Mouse (Mus musculus) embryonic facial prominence, embryonic 11.5 days (tissue): ENCODE results near the gene Hist1h4k. TPM values are rescaled to one million over a fixed set of nuclear protein-coding genes. Genes with fewer than 3 reads are reported as not detected.
"Not testable (repeated sequence)": the region's sequence is repeated elsewhere in the genome, so short reads cannot be mapped to it uniquely, and the experiment has no call there.

ENCODE experiments used
- ATAC-seq: fragments of 200-750 bp; cut with Nextera tagmentation; replicated peaks from 2 replicates; pipeline ENCODE4 v1.8.0; 2017; ENCODE audit warnings: low read depth; ENCODE audit not compliant: insufficient number of reproducible peaks, low FRiP score, low TSS enrichment
- DNase-seq: peaks from one replicate; pipeline ENCODE4 v3.0.0-alpha.2; 2015; ENCODE audit warnings: low spot score
- H3K27ac ChIP-seq: fragments of 300-500 bp; sonication (generic); replicated peaks from 2 replicates; pipeline ENCODE4 v1.5.1; 2014; ENCODE audit warnings: mild to moderate bottlenecking, low read depth, low read length, control low read depth
- H3K27me3 ChIP-seq: fragments of 300-500 bp; sonication (generic); 2 replicates; pipeline ENCODE4 v1.6.1; 2014; ENCODE audit warnings: mild to moderate bottlenecking, low read length, moderate library complexity, mixed read lengths; ENCODE audit not compliant: control insufficient read depth, insufficient read depth
- H3K36me3 ChIP-seq: fragments of 300-500 bp; sonication (generic); replicated peaks from 2 replicates; pipeline ENCODE4 v1.6.1; 2014; ENCODE audit warnings: low read depth, mild to moderate bottlenecking, low read length, moderate library complexity, mixed read lengths; ENCODE audit not compliant: control insufficient read depth, insufficient read depth
- H3K4me1 ChIP-seq: fragments of 300-500 bp; sonication (generic); 2 replicates; pipeline ENCODE4 v1.6.1; 2014; ENCODE audit warnings: low read length, mixed read lengths; ENCODE audit not compliant: control insufficient read depth, insufficient read depth
- H3K4me2 ChIP-seq: fragments of 300-500 bp; sonication (generic); 2 replicates; pipeline ENCODE4 v1.6.1; 2014; ENCODE audit warnings: low read depth, mild to moderate bottlenecking, control low read depth, low read length, moderate library complexity
- H3K4me3 ChIP-seq: fragments of 300-500 bp; sonication (generic); 2 replicates; pipeline ENCODE4 v1.5.1; 2014; ENCODE audit warnings: low read depth, low read length, control low read depth
- H3K9ac ChIP-seq: fragments of 300-500 bp; sonication (generic); replicated peaks from 2 replicates; pipeline ENCODE4 v1.6.1; 2014; ENCODE audit warnings: mild to moderate bottlenecking, control low read depth, low read length
- H3K9me3 ChIP-seq: fragments of 300-500 bp; sonication (generic); replicated peaks from 2 replicates; pipeline ENCODE4 v1.6.1; 2016; ENCODE audit warnings: mild to moderate bottlenecking, low read length, inconsistent platforms, mixed read lengths; ENCODE audit not compliant: control insufficient read depth
- WGBS: fragments of 180-500 bp; shearing (Covaris S2); extraction: QIAGEN DNeasy Blood & Tissue Kit; methylation state at CpG from one replicate; pipeline ENCODE4 v1.1.7; 2014; 5-methylcytosine and 5-hydroxymethylcytosine counted together
- polyA plus RNA-seq: library from polyadenylated mRNA; unstranded; fragments of >200 nt; fragmentation: Nextera tagmentation; extraction: Ambion mirVana; gene quantifications from 2 replicates; pipeline ENCODE4 v1.2.1, GENCODE M21; 2014

The Hist1h4k gene
- 7.7 and 8.5 TPM in 2 replicates for polyA plus RNA-seq

- WGBS: under 1% methylated on average over 40 of the region's 56 CpGs
Measured at GRCm38 (mm10) chr13:21750159-21751017, at the start of gene Hist1h4k. Hist1h4k (minus strand) TSS chr13:21750505.

GRCm38 (mm10) chr13:21797163-21797562 lies 46.9 kb upstream of the Hist1h4k start:
- not testable (repeated sequence) for H3K27me3 ChIP-seq, ATAC-seq, H3K4me1 ChIP-seq, H3K4me3 ChIP-seq, H3K9ac ChIP-seq, H3K27ac ChIP-seq, DNase-seq, H3K4me2 ChIP-seq, H3K9me3 ChIP-seq, H3K36me3 ChIP-seq

More at GRCm38 (mm10) chr13:21750159-21751017, at the start of gene Hist1h4k:
- H3K9me3 ChIP-seq, H3K27me3 ChIP-seq, H3K36me3 ChIP-seq, H3K4me1 ChIP-seq: not testable (repeated sequence)
- H3K27ac ChIP-seq: peak within 1 kb of the TSS; percentile 97
- peak within 1 kb of the TSS; percentile 56 for H3K4me3 ChIP-seq
- peak within 1 kb of the TSS; percentile 87 for H3K4me2 ChIP-seq
- peak within 1 kb of the TSS; percentile 65 for H3K9ac ChIP-seq
- peak; percentile 89 for ATAC-seq
- peak; percentile 94 for DNase-seq

DNA sequence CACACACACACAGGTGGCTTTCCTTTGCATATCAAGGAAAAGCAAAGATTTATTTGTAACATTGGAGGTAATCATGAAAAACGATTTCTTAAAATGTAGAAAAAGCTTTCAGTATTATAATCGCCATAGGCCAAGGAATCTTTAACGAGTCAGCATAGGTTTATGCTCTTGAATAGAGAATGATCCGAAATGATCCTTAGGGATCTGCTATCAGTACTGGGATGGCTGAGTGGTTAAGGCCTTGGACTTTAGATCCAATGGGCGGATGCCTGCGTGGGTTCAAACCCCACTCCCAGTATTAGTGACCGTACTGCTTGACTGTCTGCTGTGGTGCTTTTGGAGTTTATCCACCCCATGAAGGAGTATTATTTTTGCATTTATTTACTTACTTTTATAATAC lies 45.3 kb upstream of the Hist1h4k start:
- Histone ChIP-seq H3K4me3 (no peak overlapping the region), H3K27me3 (no peaks in the 10 kb centered on the region), H3K9me3 (no peaks in the 10 kb centered on the region), H3K9ac (no peak overlapping the region), H3K36me3 (no peaks in the 10 kb centered on the region), H3K4me1 (no peaks in the 10 kb centered on the region), H3K27ac (no peak overlapping the region), H3K4me2 (no peak overlapping the region)
- WGBS: 94% methylated on average over 7 of the region's 7 CpGs
- ATAC-seq: no peak
- no peak for DNase-seq

DNA sequence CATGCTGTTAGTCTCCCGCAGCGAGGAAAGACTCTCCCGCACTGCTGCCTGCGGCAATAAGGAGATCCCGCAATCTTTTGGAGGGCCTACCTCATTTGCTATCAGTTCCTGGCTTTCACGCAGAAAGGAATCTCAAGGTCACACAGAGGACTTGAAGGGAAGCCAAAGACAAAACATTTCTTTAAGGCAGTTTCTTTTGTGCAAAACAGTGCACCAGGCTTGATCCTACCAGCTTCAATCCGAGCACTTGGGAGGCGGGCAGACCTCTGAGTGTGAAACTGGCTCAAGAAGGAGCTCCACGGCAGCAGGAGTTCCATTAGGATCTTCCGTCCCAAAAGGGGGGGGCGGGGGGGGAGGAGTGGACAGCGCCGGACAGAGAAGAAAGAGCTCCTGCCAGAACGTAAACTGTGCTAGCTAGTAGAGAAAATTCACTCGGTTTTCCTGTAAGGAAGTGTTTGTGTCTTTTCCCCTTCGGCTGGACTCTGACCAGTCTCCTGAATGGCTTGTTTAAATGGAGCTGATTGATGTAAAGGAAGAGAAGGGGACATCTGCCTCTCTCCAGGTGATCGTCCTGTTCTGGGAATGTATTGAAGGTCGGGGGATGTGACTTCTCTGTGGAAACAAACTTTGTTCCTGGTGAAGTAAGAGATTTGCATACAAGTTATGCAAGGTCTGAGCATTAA lies 40.4 kb upstream of the Hist1h4k start:
- no peaks in the 10 kb centered on the region for H3K27me3 ChIP-seq
- H3K4me2 ChIP-seq: peak overlapping the region; percentile 10
- peak overlapping the region; percentile 2 for H3K9ac ChIP-seq
- DNase-seq (peak; percentile 26), ATAC-seq (no peak)
- no peaks in the 10 kb centered on the region for H3K36me3 ChIP-seq
- no peak overlapping the region for H3K4me3 ChIP-seq
- no peaks in the 10 kb centered on the region for H3K4me1 ChIP-seq
- peak overlapping the region; percentile 31 for H3K27ac ChIP-seq
- H3K9me3 ChIP-seq: no peaks in the 10 kb centered on the region
- WGBS: 8% methylated on average over 17 of the region's 18 CpGs

DNA sequence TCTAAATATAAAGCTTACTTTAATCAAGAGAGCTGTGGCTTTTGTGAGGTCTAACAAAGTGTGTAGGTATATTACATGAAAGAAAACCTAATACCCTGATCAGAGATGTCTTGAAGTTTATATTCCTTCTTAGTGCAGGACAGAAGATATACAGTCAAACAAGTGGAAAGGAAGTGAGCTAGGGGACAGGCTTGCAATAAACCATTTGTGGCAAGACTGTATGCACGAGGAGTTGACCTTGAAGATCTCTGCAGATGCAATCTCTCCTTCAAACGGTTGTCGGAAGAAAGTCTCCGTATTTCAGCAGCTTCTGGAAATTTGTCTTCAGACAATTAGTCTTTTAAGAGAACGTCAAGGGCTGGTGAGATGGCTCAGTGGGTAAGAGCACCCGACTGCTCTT lies 39.6 kb upstream of the Hist1h4k start:
- ATAC-seq (no peak), DNase-seq (no peak)
- Histone ChIP-seq H3K4me2 (no peak overlapping the region), H3K4me3 (no peak overlapping the region), H3K27me3 (no peaks in the 10 kb centered on the region), H3K9me3 (no peaks in the 10 kb centered on the region), H3K27ac (no peak overlapping the region), H3K4me1 (no peaks in the 10 kb centered on the region), H3K9ac (no peak overlapping the region), H3K36me3 (no peaks in the 10 kb centered on the region)
- 65% methylated on average over 6 of the region's 6 CpGs for WGBS

DNA sequence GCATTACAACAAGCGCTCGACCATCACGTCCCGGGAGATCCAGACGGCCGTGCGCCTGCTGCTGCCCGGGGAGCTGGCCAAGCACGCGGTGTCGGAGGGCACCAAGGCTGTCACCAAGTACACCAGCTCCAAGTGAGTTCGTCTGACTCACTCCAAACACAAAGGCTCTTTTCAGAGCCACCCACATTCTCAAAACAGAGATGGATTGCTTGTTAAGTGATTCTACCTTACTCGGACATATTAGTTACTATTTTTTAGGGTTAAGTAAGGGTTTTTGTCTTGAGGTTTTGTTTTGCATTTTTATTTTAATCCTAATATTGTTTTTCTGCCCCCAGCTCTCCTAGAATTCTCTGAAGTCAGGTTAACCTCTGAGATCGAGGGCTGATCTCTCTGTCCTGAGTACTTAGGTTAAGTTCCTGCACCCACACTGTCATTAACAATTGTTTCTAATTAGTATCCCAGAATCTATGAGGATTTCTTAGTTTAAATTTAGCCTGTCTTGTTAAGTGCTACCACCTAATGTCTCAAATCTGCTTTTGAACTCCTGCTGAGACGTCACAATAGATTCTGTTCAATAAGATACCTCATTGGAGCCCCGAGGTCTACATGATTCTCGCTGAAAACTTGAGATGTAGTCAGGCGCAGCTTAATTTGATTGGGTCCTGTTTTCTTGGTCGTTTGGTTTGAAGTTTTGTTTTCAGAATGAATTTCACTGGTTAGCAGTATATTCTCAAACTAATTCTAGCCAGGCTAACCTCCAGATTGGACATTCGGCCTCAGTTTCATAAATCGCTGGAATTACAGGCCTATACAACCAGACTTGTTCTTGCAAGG lies 37.7 kb upstream of the Hist1h4k start:
- Histone ChIP-seq H3K4me3 (peak overlapping the region; percentile 21), H3K9me3 (no peaks in the 10 kb centered on the region), H3K4me1 (no peaks in the 10 kb centered on the region), H3K27me3 (no peaks in the 10 kb centered on the region), H3K27ac (peak overlapping the region; percentile 85), H3K9ac (peak overlapping the region; percentile 55), H3K36me3 (no peaks in the 10 kb centered on the region), H3K4me2 (peak overlapping the region; percentile 28)
- DNase-seq: peak; percentile 64
- 16% methylated on average over 13 of the region's 21 CpGs for WGBS
- no peak for ATAC-seq

DNA sequence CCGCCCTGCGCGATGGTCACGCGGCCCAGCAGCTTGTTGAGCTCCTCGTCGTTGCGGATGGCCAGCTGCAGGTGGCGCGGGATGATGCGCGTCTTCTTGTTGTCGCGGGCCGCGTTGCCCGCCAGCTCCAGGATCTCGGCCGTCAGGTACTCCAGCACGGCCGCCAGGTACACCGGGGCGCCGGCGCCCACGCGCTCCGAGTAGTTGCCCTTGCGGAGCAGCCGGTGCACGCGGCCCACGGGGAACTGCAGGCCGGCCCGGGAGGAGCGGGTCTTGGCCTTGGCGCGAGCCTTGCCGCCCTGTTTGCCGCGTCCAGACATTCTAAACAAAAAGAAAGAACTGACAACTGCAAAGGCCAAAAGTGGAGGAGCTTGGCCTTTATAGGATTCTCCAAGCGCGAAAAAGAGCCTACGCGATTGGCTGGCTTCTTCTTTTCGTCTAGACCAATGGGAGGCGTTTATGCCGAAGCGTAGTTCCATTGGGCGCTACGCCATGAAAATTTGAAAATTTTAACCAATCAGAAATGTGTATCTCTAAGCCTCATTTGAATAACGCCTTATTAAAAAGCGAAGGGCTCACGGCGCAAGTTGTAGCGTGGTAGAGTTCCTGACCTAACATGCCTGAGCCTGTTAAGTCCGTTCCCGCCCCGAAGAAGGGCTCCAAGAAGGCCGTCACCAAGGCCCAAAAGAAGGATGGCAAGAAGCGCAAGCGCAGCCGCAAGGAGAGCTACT lies 36.8 kb upstream of the Hist1h4k start, which contains the start of the genes Hist1h2an and Hist1h2bp:
Gene Hist1h2an, minus strand, starts transcription at position 320 of the 731 bp plus-strand sequence.
Gene Hist1h2bp, plus strand, starts transcription at position 563 of the 731 bp plus-strand sequence.
- WGBS: under 1% methylated on average over 35 of the region's 63 CpGs
- Histone ChIP-seq H3K27ac (peak within 1 kb of the TSS; percentile 86), H3K4me2 (peak within 1 kb of the TSS; percentile 47), H3K4me3 (peak within 1 kb of the TSS; percentile 36), H3K9ac (peak within 1 kb of the TSS; percentile 62)
- H3K27me3 ChIP-seq, H3K36me3 ChIP-seq, H3K4me1 ChIP-seq, H3K9me3 ChIP-seq: not testable (repeated sequence)
- peak; percentile 93 for ATAC-seq
- peak; percentile 98 for DNase-seq
